Mouse (Mus musculus) hindbrain, postnatal 0 days (tissue): ENCODE measurements around the gene Rrn3. TPM values are rescaled to one million over a fixed set of nuclear protein-coding genes. Genes with fewer than 3 reads are reported as not detected.

Experiments used
- ATAC-seq: fragments of 200-750 bp; cut with Nextera tagmentation; 2 replicates; pipeline ENCODE4 v1.8.0; 2017; ENCODE audit warnings: mild to moderate bottlenecking, moderate TSS enrichment, moderate library complexity
- DNase-seq: peaks from one replicate; pipeline ENCODE4 v3.0.0-alpha.2; 2015; ENCODE audit warnings: low spot score
- H3K27ac ChIP-seq: fragments of 300-500 bp; sonication (generic); 2 replicates; pipeline ENCODE4 v1.5.1; 2014; ENCODE audit warnings: mild to moderate bottlenecking
- H3K27me3 ChIP-seq: fragments of 300-500 bp; sonication (generic); 2 replicates; pipeline ENCODE4 v1.6.1; 2014; ENCODE audit warnings: low read length, mixed read lengths; ENCODE audit not compliant: insufficient read depth
- H3K36me3 ChIP-seq: fragments of 300-500 bp; sonication (generic); 2 replicates; pipeline ENCODE4 v1.6.1; 2014; ENCODE audit warnings: low read length, mixed read lengths; ENCODE audit not compliant: insufficient read depth
- H3K4me1 ChIP-seq: fragments of 300-500 bp; sonication (generic); 2 replicates; pipeline ENCODE4 v1.6.1; 2014; ENCODE audit warnings: antibody characterized with exemption, low read length, mixed read lengths; ENCODE audit not compliant: insufficient read depth
- H3K4me2 ChIP-seq: fragments of 300-500 bp; sonication (generic); 2 replicates; pipeline ENCODE4 v1.6.1; 2014; ENCODE audit warnings: low read depth, mild to moderate bottlenecking, low read length, moderate library complexity, mixed read lengths
- H3K4me3 ChIP-seq: fragments of 300-500 bp; sonication (generic); 2 replicates; pipeline ENCODE4 v1.5.1; 2014; ENCODE audit warnings: low read length
- H3K9ac ChIP-seq: fragments of 300-500 bp; sonication (generic); replicated peaks from 2 replicates; pipeline ENCODE4 v1.6.1; 2014; ENCODE audit warnings: mild to moderate bottlenecking, low read length, moderate library complexity, mixed read lengths
- H3K9me3 ChIP-seq: fragments of 300-500 bp; sonication (generic); 2 replicates; pipeline ENCODE4 v1.6.1; 2016; ENCODE audit warnings: low read length, mixed read lengths
- CTCF ChIP-seq: IDR thresholded peaks from 2 replicates; pipeline ENCODE4 v1.5.1; 2016; ENCODE audit warnings: antibody characterized with exemption, control low read depth, low read depth
- WGBS: fragments of 180-500 bp; shearing (Covaris S2); extraction: QIAGEN DNeasy Blood & Tissue Kit; methylation state at CpG from one replicate; pipeline ENCODE4 v1.1.7; 2014; 5-methylcytosine and 5-hydroxymethylcytosine counted together
- microRNA-seq, 2 experiments: library from miRNA; unstranded; fragments of <30 nt; microRNA quantifications; one replicate each; pipeline ENCODE4; 2016
- polyA plus RNA-seq: library from polyadenylated mRNA; unstranded; fragments of >200 nt; fragmentation: Nextera tagmentation; extraction: Ambion mirVana; gene quantifications from 2 replicates; pipeline ENCODE4 v1.2.1, GENCODE M21; 2015
- total RNA-seq: library from RNA; depleted of rRNA; stranded (reverse); fragments of >200 nt; gene quantifications from 2 replicates; pipeline ENCODE4 v1.2.3, GENCODE M21; 2014; rRNA removed

The Rrn3 gene
- total and polyA plus RNA-seq, 2 experiments from 2014 or later = 73.5 to 74.7 TPM

- Histone ChIP-seq H3K4me2 (no peak overlapping the region), H3K4me3 (no peak overlapping the region), H3K9ac (no peak overlapping the region), H3K9me3 (no peaks in the 10 kb centered on the region), H3K27ac (no peak overlapping the region), H3K36me3 (peaks cover 26% of the 10 kb centered on the region), H3K4me1 (no peaks in the 10 kb centered on the region), H3K27me3 (no peaks in the 10 kb centered on the region)
- DNase-seq (no peak), ATAC-seq (no peak)
- no peak for TF ChIP-seq CTCF
- WGBS = 96% methylated on average over 5 of the region's 5 CpGs
These were observed 64.5 kb downstream of the Rrn3 start for GRCm38 (mm10) chr16:13845031-13845430.

DNA sequence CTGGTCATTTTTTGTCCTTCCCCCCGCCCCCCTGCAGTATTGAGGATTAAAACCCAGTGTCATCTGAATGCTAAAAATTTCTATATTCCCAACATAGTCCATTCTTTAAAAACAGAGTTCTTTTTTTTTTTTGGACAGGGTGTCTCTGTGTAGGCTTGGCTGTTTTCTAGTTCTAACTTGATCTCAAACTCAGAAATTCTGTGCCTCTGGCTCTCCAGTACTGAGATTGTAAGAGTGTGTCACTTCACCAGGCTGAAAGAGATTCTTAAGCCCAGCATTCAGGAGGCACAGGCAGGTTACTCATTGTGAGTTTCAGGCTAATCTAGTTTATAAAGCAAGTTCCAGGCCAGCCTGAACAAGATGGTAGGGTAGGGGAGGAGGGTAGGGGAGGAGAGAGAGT is 66.2 kb downstream of the Rrn3 start:
- 96% methylated on average over 1 of the region's 1 CpGs for WGBS
- no peak overlapping the region for H3K9ac ChIP-seq
- H3K4me3 ChIP-seq = no peak overlapping the region
- H3K27ac ChIP-seq = no peak overlapping the region
- no peaks in the 10 kb centered on the region for H3K27me3 ChIP-seq
- no peaks in the 10 kb centered on the region for H3K9me3 ChIP-seq
- ATAC-seq (no peak), DNase-seq (no peak)
- peaks cover 18% of the 10 kb centered on the region; the same call in 1 of the 2 replicates for H3K36me3 ChIP-seq
- H3K4me1 ChIP-seq = no peaks in the 10 kb centered on the region
- TF ChIP-seq CTCF = no peak
- H3K4me2 ChIP-seq = no peak overlapping the region

GRCm38 (mm10) chr16:13848310-13848709 is 67.8 kb downstream of the Rrn3 start:
- H3K9ac ChIP-seq = no peak overlapping the region
- ATAC-seq (no peak), DNase-seq (no peak)
- WGBS = 78% methylated on average over 2 of the region's 2 CpGs
- TF ChIP-seq CTCF = no peak
- no peak overlapping the region for H3K4me3 ChIP-seq
- H3K4me1 ChIP-seq = no peaks in the 10 kb centered on the region
- peaks cover 18% of the 10 kb centered on the region; the same call in 1 of the 2 replicates for H3K36me3 ChIP-seq
- no peaks in the 10 kb centered on the region for H3K27me3 ChIP-seq
- no peak overlapping the region for H3K4me2 ChIP-seq
- H3K27ac ChIP-seq = no peak overlapping the region
- H3K9me3 ChIP-seq = no peaks in the 10 kb centered on the region

DNA sequence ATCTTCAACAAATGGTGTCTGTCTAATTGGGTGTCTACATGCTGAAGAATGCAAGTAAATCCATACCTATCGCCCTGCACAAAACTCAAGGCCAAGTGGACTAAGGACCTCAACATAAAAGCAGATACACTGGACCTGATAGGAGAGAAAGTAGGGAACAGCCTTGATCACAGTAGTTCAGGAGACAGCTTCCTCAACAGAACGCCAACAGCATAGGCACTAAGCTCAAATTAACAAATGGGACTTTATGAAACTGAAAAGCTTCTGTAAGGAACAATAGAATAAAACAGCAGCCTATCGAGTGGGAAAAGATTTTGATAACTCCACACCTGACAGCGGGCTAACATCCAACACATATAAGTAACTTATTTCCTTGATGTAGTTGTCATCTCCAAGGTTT is 70.9 kb downstream of the Rrn3 start:
- Histone ChIP-seq H3K27ac (no peak overlapping the region), H3K9ac (no peak overlapping the region), H3K4me2 (no peak overlapping the region), H3K4me3 (no peak overlapping the region), H3K9me3 (no peaks in the 10 kb centered on the region), H3K36me3 (peaks cover 29% of the 10 kb centered on the region), H3K27me3 (no peaks in the 10 kb centered on the region), H3K4me1 (no peaks in the 10 kb centered on the region)
- 93% methylated on average over 4 of the region's 4 CpGs for WGBS
- no peak for ATAC-seq
- no peak for TF ChIP-seq CTCF
- DNase-seq = no peak

DNA sequence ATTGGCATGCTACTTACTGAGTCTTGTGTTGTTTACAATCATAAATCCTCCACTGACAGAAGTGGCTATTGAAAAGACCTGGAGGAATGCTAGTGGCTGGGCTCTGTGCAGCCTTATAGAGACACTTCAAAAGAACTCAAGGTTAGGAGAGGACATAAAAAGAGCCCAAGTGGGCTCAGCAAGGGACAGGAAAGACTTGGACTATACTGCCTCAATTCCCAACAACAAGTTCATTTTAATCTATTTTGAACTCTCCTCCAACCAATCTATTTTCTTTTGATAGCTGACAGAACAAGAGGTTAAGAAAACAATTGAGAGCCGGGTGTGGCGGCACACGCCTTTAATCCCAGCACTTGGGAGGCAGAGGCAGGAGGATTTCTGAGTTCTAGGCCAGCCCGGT is 73.4 kb downstream of the Rrn3 start:
- no peak overlapping the region for H3K4me2 ChIP-seq
- H3K9ac ChIP-seq = no peak overlapping the region
- peaks cover 29% of the 10 kb centered on the region for H3K36me3 ChIP-seq
- H3K9me3 ChIP-seq = no peaks in the 10 kb centered on the region
- no peaks in the 10 kb centered on the region for H3K27me3 ChIP-seq
- no peaks in the 10 kb centered on the region for H3K4me1 ChIP-seq
- no peak overlapping the region for H3K27ac ChIP-seq
- DNase-seq = no peak
- H3K4me3 ChIP-seq = no peak overlapping the region
- WGBS = 97% methylated on average over 4 of the region's 4 CpGs
- ATAC-seq = no peak
- no peak for TF ChIP-seq CTCF

Small RNA genes within 50 kb of the gene (microRNA-seq; reads per million reads assigned to microRNA genes)
- 0 reads per million in 2 experiments for gene Gm27734

Other genes with a start within 250 kb of the Rrn3 start
- gene Parn, start 112.5 kb upstream of the Rrn3 start, total RNA-seq = 13.2 and 13.3 TPM in 2 replicates
- 31.1 and 32.1 TPM in 2 replicates for gene Parn, start 112.5 kb upstream of the Rrn3 start, polyA plus RNA-seq
- gene Bfar, start 108.8 kb upstream of the Rrn3 start, total RNA-seq = 31.6 and 40.5 TPM in 2 replicates
- gene Bfar, start 108.8 kb upstream of the Rrn3 start, polyA plus RNA-seq = 38.8 and 38.9 TPM in 2 replicates
- gene 3110001I22Rik, start 108.8 kb upstream of the Rrn3 start, total RNA-seq = 2.3 and 4.8 TPM in 2 replicates
- 4.0 and 4.3 TPM in 2 replicates for gene 3110001I22Rik, start 108.8 kb upstream of the Rrn3 start, polyA plus RNA-seq
- not detected in 2 replicates for gene Pla2g10, start 49.7 kb upstream of the Rrn3 start, total RNA-seq
- gene Pla2g10, start 49.7 kb upstream of the Rrn3 start, polyA plus RNA-seq = 0.19 TPM in 1 of 2 replicates, not detected in the other
- 138 and 171 TPM in 2 replicates for gene Ntan1, start 38.1 kb downstream of the Rrn3 start, total RNA-seq
- 234 and 243 TPM in 2 replicates for gene Ntan1, start 38.1 kb downstream of the Rrn3 start, polyA plus RNA-seq
- 75.2 and 89.1 TPM in 2 replicates for gene Pdxdc1, start 122.4 kb downstream of the Rrn3 start, total RNA-seq
- 58.2 and 64.2 TPM in 2 replicates for gene Pdxdc1, start 122.4 kb downstream of the Rrn3 start, polyA plus RNA-seq
- gene Mpv17l, start 122.5 kb downstream of the Rrn3 start, total RNA-seq = 48.6 and 71.1 TPM in 2 replicates
- gene Mpv17l, start 122.5 kb downstream of the Rrn3 start, polyA plus RNA-seq = 46.4 and 48.4 TPM in 2 replicates
- gene 2900011O08Rik, start 205.9 kb downstream of the Rrn3 start, total RNA-seq = 143 and 154 TPM in 2 replicates
- gene 2900011O08Rik, start 205.9 kb downstream of the Rrn3 start, polyA plus RNA-seq = 157 and 172 TPM in 2 replicates
- 0.22 and 0.42 TPM in 2 replicates for gene Ifitm7, start 206.2 kb downstream of the Rrn3 start, total RNA-seq
- 1.2 and 1.9 TPM in 2 replicates for gene Ifitm7, start 206.2 kb downstream of the Rrn3 start, polyA plus RNA-seq